Mouse (Mus musculus): ENCODE results near the gene Rhbdf2. TPM values are rescaled to one million over a fixed set of nuclear protein-coding genes. Genes with fewer than 3 reads are reported as not detected.

Gene Rhbdf2
- total RNA-seq, 1 experiment = 29.3 TPM

DNA sequence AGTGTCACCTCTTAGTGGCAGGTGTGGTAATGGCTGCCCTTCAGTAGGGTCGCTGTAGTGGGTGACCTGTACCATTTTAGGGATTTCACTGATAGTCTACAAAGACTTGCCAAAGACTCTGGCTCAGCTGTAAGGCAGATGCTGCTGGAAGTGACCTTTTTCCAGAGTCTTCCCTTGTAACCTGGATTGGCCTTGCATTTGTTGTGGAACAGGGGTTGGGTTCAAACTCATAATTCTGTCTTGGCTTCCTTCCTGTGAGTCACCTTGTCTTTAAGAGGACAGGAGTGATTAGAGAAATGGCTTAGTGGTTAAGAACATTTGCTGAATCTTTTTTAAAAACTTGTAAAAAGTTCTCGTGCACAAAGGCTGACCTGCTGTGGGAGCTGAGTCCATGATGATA, 46.6 kb upstream of the Rhbdf2 start:
- Histone ChIP-seq H3K36me3 (ENCODE audit: control insufficient read depth, insufficient read depth, low read length, poor library complexity, severe bottlenecking) (peaks cover 58% of the 10 kb centered on the region), H3K9ac (ENCODE audit: insufficient read depth, low read depth, low read length, poor library complexity, severe bottlenecking) (peak overlapping the region; percentile 95)
- in situ Hi-C loops (cut with MboI; ENCODE audit: low sequenced_read_pairs in 2 of 2, unreplicated experiment in 2 of 2) = no loop called here

DNA sequence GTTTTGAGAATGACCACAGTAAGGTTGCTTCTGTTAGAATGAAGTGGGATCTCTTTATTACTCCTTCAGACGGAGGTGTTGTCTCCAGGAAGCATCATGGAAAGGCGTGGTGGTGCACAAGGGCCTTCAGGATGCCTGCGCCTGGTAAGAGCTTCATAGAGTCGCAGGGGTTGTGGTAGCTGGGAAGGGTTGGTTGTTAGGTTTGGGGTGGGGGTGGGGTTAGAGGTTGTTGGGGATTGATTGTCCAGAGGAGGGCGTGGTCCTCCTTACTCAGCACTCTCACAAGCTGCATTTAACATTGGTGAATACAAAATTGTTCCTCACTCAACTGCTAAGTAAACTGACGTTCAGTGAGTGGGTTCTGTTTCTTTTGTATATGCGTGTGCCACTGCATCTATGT, 45.8 kb upstream of the Rhbdf2 start:
- TF ChIP-seq CHD2 (IDR thresholded peaks at IDR 0.05; ENCODE audit: low read depth, low read length) = 0 out of 2 replicates have a peak, but pooled peaks have one; percentile 19
- 0 out of 2 replicates have a peak, but pooled peaks have one; percentile 28 for TF ChIP-seq HCFC1 (IDR thresholded peaks at IDR 0.05; ENCODE audit: borderline replicate concordance, insufficient read depth, low read length)
- TF ChIP-seq MAFK (IDR thresholded peaks at IDR 0.05; ENCODE audit: insufficient read depth, low read depth, low read length) = peak; percentile 72
- no peak for TF ChIP-seq ZC3H11A (IDR thresholded peaks at IDR 0.05; ENCODE audit: borderline replicate concordance, low read depth, low read length)
- peak; percentile 58 for DNase-seq (ENCODE audit: low read depth, low spot score)
- Histone ChIP-seq H3K27ac (ENCODE audit: insufficient read depth, low read depth, low read length, poor library complexity, severe bottlenecking) (peak overlapping the region; percentile 74; the same call in 1 of the 2 replicates), H3K4me1 (ENCODE audit: control insufficient read depth in 2 of 2, insufficient read depth in 2 of 2, low read length in 2 of 2, poor library complexity in 1 of 2) (peaks cover 0 to 16% of the 10 kb centered on the region in 2 experiments; a peak in 2 of 4 replicates), H3K9ac (ENCODE audit: insufficient read depth, low read depth, low read length, poor library complexity, severe bottlenecking) (peak overlapping the region; percentile 95), H3K9me3 (ENCODE audit: control insufficient read depth, insufficient read depth, low read depth, low read length) (no peaks in the 10 kb centered on the region), H3K36me3 (ENCODE audit: control insufficient read depth, insufficient read depth, low read length, poor library complexity, severe bottlenecking) (peaks cover 55% of the 10 kb centered on the region), H3K4me3 (ENCODE audit: insufficient read depth in 1 of 2, low read depth in 1 of 2, low read length in 2 of 2, poor library complexity in 1 of 2, severe bottlenecking in 1 of 2) (peak overlapping the region; percentile 78 to 79)
- in situ Hi-C loops (cut with MboI; ENCODE audit: low sequenced_read_pairs in 2 of 2, unreplicated experiment in 2 of 2) = no loop called here

More for the DNA sequence above, 46.6 kb upstream of the Rhbdf2 start:
- Histone ChIP-seq H3K27ac (ENCODE audit: insufficient read depth, low read depth, low read length, poor library complexity, severe bottlenecking) (no peak overlapping the region), H3K4me1 (ENCODE audit: control insufficient read depth in 2 of 2, insufficient read depth in 2 of 2, low read length in 2 of 2, poor library complexity in 1 of 2) (peaks cover 0 to 18% of the 10 kb centered on the region in 2 experiments; a peak in 2 of 4 replicates), H3K4me3 (ENCODE audit: insufficient read depth in 1 of 2, low read depth in 1 of 2, low read length in 2 of 2, poor library complexity in 1 of 2, severe bottlenecking in 1 of 2) (peak overlapping the region in 1 of 2 experiments; percentile 78; a peak in 2 of 4 replicates), H3K9me3 (ENCODE audit: control insufficient read depth, insufficient read depth, low read depth, low read length) (no peaks in the 10 kb centered on the region)
- TF ChIP-seq ZC3H11A (IDR thresholded peaks at IDR 0.05; ENCODE audit: borderline replicate concordance, low read depth, low read length) (no peak), HCFC1 (IDR thresholded peaks at IDR 0.05; ENCODE audit: borderline replicate concordance, insufficient read depth, low read length) (no peak), ZNF384 (IDR thresholded peaks at IDR 0.05; ENCODE audit: low read depth, low read length) (no peak), MAFK (IDR thresholded peaks at IDR 0.05; ENCODE audit: insufficient read depth, low read depth, low read length) (no peak), CHD2 (IDR thresholded peaks at IDR 0.05; ENCODE audit: low read depth, low read length) (no peak)
- no peak for DNase-seq (ENCODE audit: low read depth, low spot score)

DNA sequence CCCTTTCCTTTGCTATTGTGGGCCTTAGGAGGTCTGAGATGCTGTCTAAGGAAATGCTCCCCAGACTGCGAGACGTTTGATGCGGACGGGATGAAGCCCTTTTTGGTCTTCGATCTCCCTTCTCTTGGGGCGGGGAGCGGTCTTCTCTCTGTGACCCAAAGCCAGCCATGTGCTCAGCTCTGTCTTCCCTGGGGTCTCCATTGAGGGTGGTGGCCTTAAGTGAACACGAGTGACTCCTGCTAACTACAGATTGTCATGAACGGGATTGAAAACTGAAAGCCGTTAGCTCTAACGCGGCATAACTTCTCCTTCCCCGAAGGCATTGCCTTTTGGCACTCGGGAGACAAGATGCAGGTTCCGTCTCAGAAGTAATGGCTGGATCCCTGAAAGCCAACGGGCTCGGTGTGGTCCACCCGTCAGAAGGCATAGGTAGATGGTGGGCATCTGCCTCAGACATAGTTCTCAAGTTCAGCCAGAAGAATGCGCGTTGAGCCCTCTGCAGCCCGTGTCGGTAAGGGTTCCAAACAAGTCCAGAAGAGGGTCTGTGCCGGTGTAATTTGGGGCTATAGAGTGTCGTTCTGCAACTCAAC, 45.1 kb upstream of the Rhbdf2 start:
- H3K4me1 ChIP-seq (ENCODE audit: control insufficient read depth in 2 of 2, insufficient read depth in 2 of 2, low read length in 2 of 2, poor library complexity in 1 of 2) = peaks cover 0 to 16% of the 10 kb centered on the region in 2 experiments; a peak in 2 of 4 replicates
- TF ChIP-seq ZC3H11A (IDR thresholded peaks at IDR 0.05; ENCODE audit: borderline replicate concordance, low read depth, low read length) (no peak), MAFK (IDR thresholded peaks at IDR 0.05; ENCODE audit: insufficient read depth, low read depth, low read length) (no peak), ZNF384 (IDR thresholded peaks at IDR 0.05; ENCODE audit: low read depth, low read length) (no peak), CHD2 (IDR thresholded peaks at IDR 0.05; ENCODE audit: low read depth, low read length) (no peak), HCFC1 (IDR thresholded peaks at IDR 0.05; ENCODE audit: borderline replicate concordance, insufficient read depth, low read length) (no peak)
- peak overlapping the region; percentile 95 for H3K9ac ChIP-seq (ENCODE audit: insufficient read depth, low read depth, low read length, poor library complexity, severe bottlenecking)
- no peak for DNase-seq (ENCODE audit: low read depth, low spot score)
- H3K9me3 ChIP-seq (ENCODE audit: control insufficient read depth, insufficient read depth, low read depth, low read length) = no peaks in the 10 kb centered on the region
- H3K36me3 ChIP-seq (ENCODE audit: control insufficient read depth, insufficient read depth, low read length, poor library complexity, severe bottlenecking) = peaks cover 50% of the 10 kb centered on the region
- peak overlapping the region; percentile 78 to 79 for H3K4me3 ChIP-seq (ENCODE audit: insufficient read depth in 1 of 2, low read depth in 1 of 2, low read length in 2 of 2, poor library complexity in 1 of 2, severe bottlenecking in 1 of 2)
- peak overlapping the region; percentile 74 for H3K27ac ChIP-seq (ENCODE audit: insufficient read depth, low read depth, low read length, poor library complexity, severe bottlenecking)
- in situ Hi-C loops (cut with MboI; ENCODE audit: low sequenced_read_pairs in 2 of 2, unreplicated experiment in 2 of 2) = no loop called here

- Histone ChIP-seq H3K9ac (ENCODE audit: insufficient read depth, low read depth, low read length, poor library complexity, severe bottlenecking) (peak overlapping the region; percentile 95), H3K4me1 (ENCODE audit: control insufficient read depth in 2 of 2, insufficient read depth in 2 of 2, low read length in 2 of 2, poor library complexity in 1 of 2) (peaks cover 0 to 14% of the 10 kb centered on the region in 2 experiments; a peak in 2 of 4 replicates), H3K4me3 (ENCODE audit: insufficient read depth in 1 of 2, low read depth in 1 of 2, low read length in 2 of 2, poor library complexity in 1 of 2, severe bottlenecking in 1 of 2) (peak overlapping the region; percentile 78 to 79), H3K9me3 (ENCODE audit: control insufficient read depth, insufficient read depth, low read depth, low read length) (no peaks in the 10 kb centered on the region), H3K36me3 (ENCODE audit: control insufficient read depth, insufficient read depth, low read length, poor library complexity, severe bottlenecking) (peaks cover 43% of the 10 kb centered on the region), H3K27ac (ENCODE audit: insufficient read depth, low read depth, low read length, poor library complexity, severe bottlenecking) (peak overlapping the region; percentile 74)
- TF ChIP-seq MAFK (IDR thresholded peaks at IDR 0.05; ENCODE audit: insufficient read depth, low read depth, low read length) (no peak), ZC3H11A (IDR thresholded peaks at IDR 0.05; ENCODE audit: borderline replicate concordance, low read depth, low read length) (no peak), HCFC1 (IDR thresholded peaks at IDR 0.05; ENCODE audit: borderline replicate concordance, insufficient read depth, low read length) (peak; percentile 98), ZNF384 (IDR thresholded peaks at IDR 0.05; ENCODE audit: low read depth, low read length) (no peak), CHD2 (IDR thresholded peaks at IDR 0.05; ENCODE audit: low read depth, low read length) (peak; percentile 100)
- in situ Hi-C loops (cut with MboI; ENCODE audit: low sequenced_read_pairs in 2 of 2, unreplicated experiment in 2 of 2) = no loop called here
- DNase-seq (ENCODE audit: low read depth, low spot score) = peak; percentile 100
These were observed 44.5 kb upstream of the Rhbdf2 start for GRCm38 (mm10) chr11:116671112-116671844.

Measured in ES-E14 (cell line).